Mouse (Mus musculus): ENCODE results near the gene Tgfbr1. TPM values are rescaled to one million over a fixed set of nuclear protein-coding genes. Genes with fewer than 3 reads are reported as not detected.
A peak's percentile ranks its signal among the peaks of the same experiment; 100 is the strongest.

The Tgfbr1 gene
- total RNA-seq, 2 experiments from 2014 or later: 18.4 to 19.1 TPM

- ATAC-seq (replicated peaks; ENCODE audit: poor library complexity, severe bottlenecking): no peak
Measured at GRCm38 (mm10) chr4:47419268-47419973, 66.4 kb downstream of the Tgfbr1 start.

GRCm38 (mm10) chr4:47420191-47420590 is 67.2 kb downstream of the Tgfbr1 start:
- no peak for ATAC-seq (replicated peaks; ENCODE audit: poor library complexity, severe bottlenecking)

GRCm38 (mm10) chr4:47422194-47422593 is 69.2 kb downstream of the Tgfbr1 start:
- ATAC-seq (replicated peaks; ENCODE audit: poor library complexity, severe bottlenecking): no peak

GRCm38 (mm10) chr4:47422946-47423345 is 69.9 kb downstream of the Tgfbr1 start:
- no peak for ATAC-seq (replicated peaks; ENCODE audit: poor library complexity, severe bottlenecking)

- no peak for ATAC-seq (replicated peaks; ENCODE audit: poor library complexity, severe bottlenecking)
Measured at GRCm38 (mm10) chr4:47424376-47424775, 71.4 kb downstream of the Tgfbr1 start.

GRCm38 (mm10) chr4:47425247-47425830 is 72.3 kb downstream of the Tgfbr1 start:
- ATAC-seq (replicated peaks; ENCODE audit: poor library complexity, severe bottlenecking): no peak

- ATAC-seq (replicated peaks; ENCODE audit: poor library complexity, severe bottlenecking): no peak
Measured at GRCm38 (mm10) chr4:47427606-47428005, 74.6 kb downstream of the Tgfbr1 start.

- 0 out of 2 replicates have a peak, but pooled peaks have one; percentile 44 for ATAC-seq (replicated peaks; ENCODE audit: poor library complexity, severe bottlenecking)
Measured at GRCm38 (mm10) chr4:47430557-47430956, 77.5 kb downstream of the Tgfbr1 start.

- ATAC-seq (replicated peaks; ENCODE audit: poor library complexity, severe bottlenecking): no peak
Measured at GRCm38 (mm10) chr4:47431081-47431480, 78.1 kb downstream of the Tgfbr1 start.

- no peak for ATAC-seq (replicated peaks; ENCODE audit: poor library complexity, severe bottlenecking)
Measured at GRCm38 (mm10) chr4:47432766-47433165, 79.7 kb downstream of the Tgfbr1 start.

- no peak for ATAC-seq (replicated peaks; ENCODE audit: poor library complexity, severe bottlenecking)
Measured at GRCm38 (mm10) chr4:47435131-47435530, 82.1 kb downstream of the Tgfbr1 start.

GRCm38 (mm10) chr4:47435566-47436360 is 82.7 kb downstream of the Tgfbr1 start:
- no peak for ATAC-seq (replicated peaks; ENCODE audit: poor library complexity, severe bottlenecking)

- ATAC-seq (replicated peaks; ENCODE audit: poor library complexity, severe bottlenecking): peak; percentile 85
Measured at GRCm38 (mm10) chr4:47437365-47438340, 84.6 kb downstream of the Tgfbr1 start.

- ATAC-seq (replicated peaks; ENCODE audit: poor library complexity, severe bottlenecking): no peak
Measured at GRCm38 (mm10) chr4:47438956-47439355, 85.9 kb downstream of the Tgfbr1 start.

- no peak for ATAC-seq (replicated peaks; ENCODE audit: poor library complexity, severe bottlenecking)
Measured at GRCm38 (mm10) chr4:47440951-47441350, 87.9 kb downstream of the Tgfbr1 start.

- ATAC-seq (replicated peaks; ENCODE audit: poor library complexity, severe bottlenecking): peak; percentile 40
Measured at GRCm38 (mm10) chr4:47448526-47448925, 95.5 kb downstream of the Tgfbr1 start.

GRCm38 (mm10) chr4:47449116-47449515 is 96.1 kb downstream of the Tgfbr1 start:
- ATAC-seq (replicated peaks; ENCODE audit: poor library complexity, severe bottlenecking): no peak

- no peak for ATAC-seq (replicated peaks; ENCODE audit: poor library complexity, severe bottlenecking)
Measured at GRCm38 (mm10) chr4:47449586-47450522, 96.8 kb downstream of the Tgfbr1 start.

Data from granulocyte monocyte progenitor cell, adult 5-6 weeks (primary cell).